Mouse (Mus musculus): ENCODE data around the gene Eef1a2. TPM values are rescaled to one million over a fixed set of nuclear protein-coding genes. Genes with fewer than 3 reads are reported as not detected.

The Eef1a2 gene
- polyA plus RNA-seq, 1 experiment, result 0.07 TPM

- Histone ChIP-seq H3K36me3 (ENCODE audit: control insufficient read depth, insufficient read depth, low read length) (no peaks in the 10 kb centered on the region), H3K4me3 (ENCODE audit: control insufficient read depth, low read depth, low read length) (no peak overlapping the region), H3K27ac (ENCODE audit: control insufficient read depth, insufficient read depth, low read depth, low read length) (no peak overlapping the region), H3K27me3 (ENCODE audit: control insufficient read depth, insufficient read depth, low read length) (no peaks in the 10 kb centered on the region), H3K4me1 (ENCODE audit: control insufficient read depth, insufficient read depth, low read length) (no peaks in the 10 kb centered on the region)
- TF ChIP-seq CTCF (IDR thresholded peaks at IDR 0.05; ENCODE audit: control insufficient read depth, insufficient read depth, insufficient replicate concordance, low read depth, low read length) (no peak), POLR2A (IDR thresholded peaks at IDR 0.05; ENCODE audit: control insufficient read depth, low read depth, low read length) (no peak)
Observed at GRCm38 (mm10) chr2:181180898-181181297, 24.1 kb upstream of the Eef1a2 start.

- Histone ChIP-seq H3K27ac (ENCODE audit: control insufficient read depth, insufficient read depth, low read depth, low read length) (no peak overlapping the region), H3K4me1 (ENCODE audit: control insufficient read depth, insufficient read depth, low read length) (no peaks in the 10 kb centered on the region), H3K27me3 (ENCODE audit: control insufficient read depth, insufficient read depth, low read length) (no peaks in the 10 kb centered on the region), H3K4me3 (ENCODE audit: control insufficient read depth, low read depth, low read length) (no peak overlapping the region), H3K36me3 (ENCODE audit: control insufficient read depth, insufficient read depth, low read length) (no peaks in the 10 kb centered on the region)
- no peak for TF ChIP-seq POLR2A (IDR thresholded peaks at IDR 0.05; ENCODE audit: control insufficient read depth, low read depth, low read length)
- TF ChIP-seq CTCF (IDR thresholded peaks at IDR 0.05; ENCODE audit: control insufficient read depth, insufficient read depth, insufficient replicate concordance, low read depth, low read length), result no peak
Observed at GRCm38 (mm10) chr2:181178471-181178870, 21.7 kb upstream of the Eef1a2 start.

GRCm38 (mm10) chr2:181178015-181178414, 21.2 kb upstream of the Eef1a2 start:
- Histone ChIP-seq H3K4me1 (ENCODE audit: control insufficient read depth, insufficient read depth, low read length) (no peaks in the 10 kb centered on the region), H3K27me3 (ENCODE audit: control insufficient read depth, insufficient read depth, low read length) (no peaks in the 10 kb centered on the region), H3K4me3 (ENCODE audit: control insufficient read depth, low read depth, low read length) (no peak overlapping the region), H3K27ac (ENCODE audit: control insufficient read depth, insufficient read depth, low read depth, low read length) (no peak overlapping the region), H3K36me3 (ENCODE audit: control insufficient read depth, insufficient read depth, low read length) (no peaks in the 10 kb centered on the region)
- no peak for TF ChIP-seq CTCF (IDR thresholded peaks at IDR 0.05; ENCODE audit: control insufficient read depth, insufficient read depth, insufficient replicate concordance, low read depth, low read length)
- no peak for TF ChIP-seq POLR2A (IDR thresholded peaks at IDR 0.05; ENCODE audit: control insufficient read depth, low read depth, low read length)

- H3K4me1 ChIP-seq (ENCODE audit: control insufficient read depth, insufficient read depth, low read length), result no peaks in the 10 kb centered on the region
- H3K27ac ChIP-seq (ENCODE audit: control insufficient read depth, insufficient read depth, low read depth, low read length), result no peak overlapping the region
- no peaks in the 10 kb centered on the region for H3K36me3 ChIP-seq (ENCODE audit: control insufficient read depth, insufficient read depth, low read length)
- TF ChIP-seq POLR2A (IDR thresholded peaks at IDR 0.05; ENCODE audit: control insufficient read depth, low read depth, low read length) (no peak), CTCF (IDR thresholded peaks at IDR 0.05; ENCODE audit: control insufficient read depth, insufficient read depth, insufficient replicate concordance, low read depth, low read length) (no peak)
- no peaks in the 10 kb centered on the region for H3K27me3 ChIP-seq (ENCODE audit: control insufficient read depth, insufficient read depth, low read length)
- H3K4me3 ChIP-seq (ENCODE audit: control insufficient read depth, low read depth, low read length), result no peak overlapping the region
Observed at GRCm38 (mm10) chr2:181174646-181175045, 17.8 kb upstream of the Eef1a2 start.

GRCm38 (mm10) chr2:181166469-181166868, 9.7 kb upstream of the Eef1a2 start:
- TF ChIP-seq CTCF (IDR thresholded peaks at IDR 0.05; ENCODE audit: control insufficient read depth, insufficient read depth, insufficient replicate concordance, low read depth, low read length) (no peak), POLR2A (IDR thresholded peaks at IDR 0.05; ENCODE audit: control insufficient read depth, low read depth, low read length) (no peak)
- no peak overlapping the region for H3K4me3 ChIP-seq (ENCODE audit: control insufficient read depth, low read depth, low read length)
- H3K27ac ChIP-seq (ENCODE audit: control insufficient read depth, insufficient read depth, low read depth, low read length), result no peak overlapping the region
- no peaks in the 10 kb centered on the region for H3K36me3 ChIP-seq (ENCODE audit: control insufficient read depth, insufficient read depth, low read length)
- H3K4me1 ChIP-seq (ENCODE audit: control insufficient read depth, insufficient read depth, low read length), result no peaks in the 10 kb centered on the region
- H3K27me3 ChIP-seq (ENCODE audit: control insufficient read depth, insufficient read depth, low read length), result no peaks in the 10 kb centered on the region

- no peak overlapping the region for H3K4me3 ChIP-seq (ENCODE audit: control insufficient read depth, low read depth, low read length)
- H3K27ac ChIP-seq (ENCODE audit: control insufficient read depth, insufficient read depth, low read depth, low read length), result no peak overlapping the region
- H3K36me3 ChIP-seq (ENCODE audit: control insufficient read depth, insufficient read depth, low read length), result no peaks in the 10 kb centered on the region
- no peak for TF ChIP-seq POLR2A (IDR thresholded peaks at IDR 0.05; ENCODE audit: control insufficient read depth, low read depth, low read length)
- no peak for TF ChIP-seq CTCF (IDR thresholded peaks at IDR 0.05; ENCODE audit: control insufficient read depth, insufficient read depth, insufficient replicate concordance, low read depth, low read length)
- no peaks in the 10 kb centered on the region for H3K27me3 ChIP-seq (ENCODE audit: control insufficient read depth, insufficient read depth, low read length)
- H3K4me1 ChIP-seq (ENCODE audit: control insufficient read depth, insufficient read depth, low read length), result no peaks in the 10 kb centered on the region; the same call in none of the 2 replicates
Observed at GRCm38 (mm10) chr2:181160821-181161220, 4.0 kb upstream of the Eef1a2 start.

- Histone ChIP-seq H3K27me3 (ENCODE audit: control insufficient read depth, insufficient read depth, low read length) (no peaks in the 10 kb centered on the region), H3K4me3 (ENCODE audit: control insufficient read depth, low read depth, low read length) (no peak overlapping the region), H3K4me1 (ENCODE audit: control insufficient read depth, insufficient read depth, low read length) (no peaks in the 10 kb centered on the region; the same call in none of the 2 replicates), H3K27ac (ENCODE audit: control insufficient read depth, insufficient read depth, low read depth, low read length) (no peak overlapping the region), H3K36me3 (ENCODE audit: control insufficient read depth, insufficient read depth, low read length) (no peaks in the 10 kb centered on the region)
- no peak for TF ChIP-seq CTCF (IDR thresholded peaks at IDR 0.05; ENCODE audit: control insufficient read depth, insufficient read depth, insufficient replicate concordance, low read depth, low read length)
- TF ChIP-seq POLR2A (IDR thresholded peaks at IDR 0.05; ENCODE audit: control insufficient read depth, low read depth, low read length), result no peak
Observed at GRCm38 (mm10) chr2:181159771-181160170, 3.0 kb upstream of the Eef1a2 start.

- Histone ChIP-seq H3K4me1 (ENCODE audit: control insufficient read depth, insufficient read depth, low read length) (no peaks in the 10 kb centered on the region; the same call in none of the 2 replicates), H3K27me3 (ENCODE audit: control insufficient read depth, insufficient read depth, low read length) (no peaks in the 10 kb centered on the region), H3K36me3 (ENCODE audit: control insufficient read depth, insufficient read depth, low read length) (no peaks in the 10 kb centered on the region), H3K27ac (ENCODE audit: control insufficient read depth, insufficient read depth, low read depth, low read length) (no peak overlapping the region), H3K4me3 (ENCODE audit: control insufficient read depth, low read depth, low read length) (no peak overlapping the region)
- TF ChIP-seq POLR2A (IDR thresholded peaks at IDR 0.05; ENCODE audit: control insufficient read depth, low read depth, low read length) (no peak), CTCF (IDR thresholded peaks at IDR 0.05; ENCODE audit: control insufficient read depth, insufficient read depth, insufficient replicate concordance, low read depth, low read length) (no peak)
Observed at GRCm38 (mm10) chr2:181159091-181159514, 2.3 kb upstream of the Eef1a2 start.
